Mouse (Mus musculus) kidney, adult 2 months (tissue): ENCODE measurements around the gene Shisa8. TPM values are rescaled to one million over a fixed set of nuclear protein-coding genes. Genes with fewer than 3 reads are reported as not detected.

Source experiments
- DNase-seq: peaks from one replicate; pipeline ENCODE4 v3.0.0; 2021
- H3K27ac ChIP-seq: fragments of 200-500 bp; 2 replicates; pipeline ENCODE4 v1.5.1; 2012; ENCODE audit warnings: low read depth, low read length, control low read depth, inconsistent platforms; ENCODE audit not compliant: insufficient read depth
- H3K27me3 ChIP-seq: fragments of 200-500 bp; replicated peaks from 2 replicates; pipeline ENCODE4 v1.6.1; 2012; ENCODE audit warnings: mild to moderate bottlenecking, moderate library complexity, low read length, inconsistent platforms; ENCODE audit not compliant: control insufficient read depth, insufficient read depth
- H3K36me3 ChIP-seq: fragments of 200-500 bp; 2 replicates; pipeline ENCODE4 v1.6.1; 2012; ENCODE audit warnings: mild to moderate bottlenecking, moderate library complexity, low read length, inconsistent platforms; ENCODE audit not compliant: control insufficient read depth, insufficient read depth
- H3K4me1 ChIP-seq: fragments of 200-500 bp; 2 replicates; pipeline ENCODE4 v1.6.1; 2011; ENCODE audit warnings: low read length; ENCODE audit not compliant: control insufficient read depth, insufficient read depth
- H3K4me3 ChIP-seq: fragments of 200-500 bp; 2 replicates; pipeline ENCODE4 v1.5.1; 2011; ENCODE audit warnings: mild to moderate bottlenecking, low read depth, low read length, control low read depth; ENCODE audit not compliant: insufficient read depth
- CTCF ChIP-seq: fragments of 200-500 bp; conservative IDR thresholded peaks from 2 replicates; pipeline ENCODE4 v1.5.1; 2011; ENCODE audit warnings: low read depth, mild to moderate bottlenecking, control low read depth, low read length, moderate library complexity, mixed read lengths; ENCODE audit not compliant: insufficient read depth, insufficient read length
- POLR2A ChIP-seq: fragments of 200-500 bp; IDR thresholded peaks from one replicate; pipeline ENCODE4 v1.6.1; 2011; ENCODE audit warnings: low read depth, low read length, control low read depth
- WGBS: fragments of 180-500 bp; shearing (Covaris S2); methylation state at CpG from one replicate; pipeline ENCODE4 v1.1.7; 2018; 5-methylcytosine and 5-hydroxymethylcytosine counted together
- polyA plus RNA-seq: library from polyadenylated mRNA; depleted of rRNA; stranded (reverse); fragments of >200 nt; gene quantifications from 2 replicates; pipeline ENCODE4 v1.2.3, GENCODE M21; 2012

Gene Shisa8
- polyA plus RNA-seq, 1 experiment, result 0.09 TPM

GRCm38 (mm10) chr15:82188481-82189240 lies 24.0 kb downstream of the Shisa8 start:
- no peaks in the 10 kb centered on the region; the same call in 1 of the 2 replicates for H3K36me3 ChIP-seq
- H3K4me1 ChIP-seq, result peaks cover 11% of the 10 kb centered on the region
- 65% methylated on average over 10 of the region's 10 CpGs for WGBS
- no peak overlapping the region for H3K4me3 ChIP-seq
- H3K27ac ChIP-seq, result no peak overlapping the region
- DNase-seq, result peak; percentile 50
- no peaks in the 10 kb centered on the region for H3K27me3 ChIP-seq
- TF ChIP-seq CTCF (peak; percentile 20; the same call in 1 of the 2 replicates), POLR2A (no peak)

DNA sequence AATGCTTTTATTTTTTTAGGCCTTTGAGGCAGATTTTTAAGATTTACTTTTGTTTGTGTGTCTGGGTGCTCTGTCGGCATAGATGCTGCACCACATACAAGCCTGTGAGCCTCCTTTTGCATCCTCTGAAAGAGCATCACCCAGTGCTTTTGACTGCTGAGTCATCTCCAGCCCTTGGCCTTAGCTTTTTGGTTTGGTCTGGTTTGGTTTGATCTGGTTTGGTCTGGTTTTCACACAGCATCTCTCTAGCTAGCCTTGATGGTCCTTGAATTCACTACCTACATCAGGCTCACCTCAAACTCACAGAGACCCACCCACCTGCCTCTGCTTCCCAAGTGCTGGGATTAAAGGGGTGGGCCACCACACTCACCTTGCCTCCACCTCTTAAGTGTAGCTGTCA lies 24.7 kb downstream of the Shisa8 start:
- Histone ChIP-seq H3K27ac (no peak overlapping the region), H3K36me3 (no peaks in the 10 kb centered on the region; the same call in 1 of the 2 replicates), H3K27me3 (no peaks in the 10 kb centered on the region), H3K4me1 (peaks cover 12% of the 10 kb centered on the region), H3K4me3 (no peak overlapping the region)
- no peak for TF ChIP-seq CTCF
- DNase-seq, result peak; percentile 14
- 61% methylated on average over 1 of the region's 1 CpGs for WGBS

GRCm38 (mm10) chr15:82187401-82187800 lies 25.2 kb downstream of the Shisa8 start:
- DNase-seq, result no peak
- no peaks in the 10 kb centered on the region for H3K27me3 ChIP-seq
- H3K36me3 ChIP-seq, result no peaks in the 10 kb centered on the region; the same call in 1 of the 2 replicates
- peaks cover 12% of the 10 kb centered on the region for H3K4me1 ChIP-seq
- 93% methylated on average over 4 of the region's 4 CpGs for WGBS
- no peak overlapping the region for H3K4me3 ChIP-seq
- TF ChIP-seq CTCF (no peak), POLR2A (no peak)
- H3K27ac ChIP-seq, result no peak overlapping the region

DNA sequence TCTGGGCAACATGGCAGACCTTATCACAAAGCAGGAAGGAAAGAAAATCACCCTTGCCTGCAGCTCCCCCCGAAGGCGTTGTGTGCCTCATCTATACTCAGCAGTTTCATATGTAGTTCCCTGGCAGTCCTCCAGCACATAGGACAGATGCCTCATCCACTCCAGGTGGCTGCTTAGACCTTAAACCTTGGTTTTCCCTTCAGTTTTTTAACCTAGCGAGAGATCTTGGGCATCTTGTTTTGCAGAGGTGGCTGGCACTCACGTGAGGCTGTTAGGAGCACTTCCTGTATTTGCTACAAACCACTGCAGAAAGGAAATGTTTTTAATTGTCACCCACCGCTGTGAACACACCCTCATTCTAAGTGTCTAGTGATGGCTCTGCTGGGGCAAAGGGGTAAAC lies 25.7 kb downstream of the Shisa8 start:
- H3K4me1 ChIP-seq, result peaks cover 12% of the 10 kb centered on the region
- TF ChIP-seq POLR2A (no peak), CTCF (no peak)
- no peak for DNase-seq
- no peak overlapping the region for H3K27ac ChIP-seq
- H3K4me3 ChIP-seq, result no peak overlapping the region
- H3K27me3 ChIP-seq, result no peaks in the 10 kb centered on the region
- H3K36me3 ChIP-seq, result no peaks in the 10 kb centered on the region; the same call in 1 of the 2 replicates
- 75% methylated on average over 5 of the region's 5 CpGs for WGBS

DNA sequence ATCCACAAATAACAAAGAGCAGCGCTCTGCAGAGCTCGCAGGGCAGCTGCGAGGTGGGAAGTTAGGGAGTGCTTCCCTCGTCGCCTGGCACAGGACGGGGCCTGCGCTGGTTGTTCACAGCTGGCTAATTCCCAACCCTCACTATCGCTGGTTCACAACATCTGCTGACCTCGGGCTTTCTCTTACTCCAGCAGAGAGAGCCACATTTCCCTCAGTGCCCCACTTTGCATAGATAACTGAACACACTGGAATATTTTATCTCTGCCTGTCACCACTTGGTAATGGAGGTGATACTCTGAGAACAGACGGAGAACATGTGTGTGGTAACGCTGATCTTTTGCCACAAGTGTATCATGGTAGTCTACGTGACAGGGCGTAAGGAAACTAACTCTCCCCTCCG lies 26.5 kb downstream of the Shisa8 start:
- no peak overlapping the region for H3K4me3 ChIP-seq
- H3K36me3 ChIP-seq, result 0 out of 2 replicates have a peak, but pooled peaks cover 1% of the 10 kb centered on the region
- WGBS, result 70% methylated on average over 14 of the region's 14 CpGs
- TF ChIP-seq CTCF, result no peak
- no peak for TF ChIP-seq POLR2A
- H3K27ac ChIP-seq, result no peak overlapping the region
- no peaks in the 10 kb centered on the region for H3K27me3 ChIP-seq
- peak; percentile 62 for DNase-seq
- peaks cover 12% of the 10 kb centered on the region for H3K4me1 ChIP-seq

GRCm38 (mm10) chr15:82185062-82185783 lies 27.4 kb downstream of the Shisa8 start:
- H3K27me3 ChIP-seq, result no peaks in the 10 kb centered on the region
- 0 out of 2 replicates have a peak, but pooled peaks cover 1% of the 10 kb centered on the region for H3K36me3 ChIP-seq
- TF ChIP-seq POLR2A (no peak), CTCF (no peak)
- 62% methylated on average over 14 of the region's 14 CpGs for WGBS
- no peak overlapping the region for H3K4me3 ChIP-seq
- peaks cover 12% of the 10 kb centered on the region for H3K4me1 ChIP-seq
- no peak for DNase-seq
- peak overlapping the region; percentile 83 for H3K27ac ChIP-seq

GRCm38 (mm10) chr15:82184656-82185055 lies 28.0 kb downstream of the Shisa8 start:
- Histone ChIP-seq H3K27me3 (no peaks in the 10 kb centered on the region), H3K4me3 (no peak overlapping the region), H3K36me3 (peaks cover 1% of the 10 kb centered on the region; the same call in 1 of the 2 replicates), H3K4me1 (peaks cover 12% of the 10 kb centered on the region), H3K27ac (peak overlapping the region; percentile 83)
- TF ChIP-seq CTCF (no peak), POLR2A (no peak)
- 48% methylated on average over 10 of the region's 10 CpGs for WGBS
- DNase-seq, result peak; percentile 93
